Mouse (Mus musculus) kidney, embryonic 16.5 days (tissue): Measurements from ENCODE around the gene Ocrl. TPM values are rescaled to one million over a fixed set of nuclear protein-coding genes. Genes with fewer than 3 reads are reported as not detected.
A peak's percentile ranks its signal among the peaks of the same experiment; 100 is the strongest.

ENCODE experiments used
- ATAC-seq: fragments of 200-750 bp; cut with Nextera tagmentation; 2 replicates; pipeline ENCODE4 v1.8.0; 2017; ENCODE audit warnings: moderate TSS enrichment; ENCODE audit not compliant: low FRiP score, low TSS enrichment
- H3K27ac ChIP-seq: fragments of 300-500 bp; sonication (generic); 2 replicates; pipeline ENCODE4 v1.5.1; 2014; ENCODE audit warnings: low read length
- H3K27me3 ChIP-seq: fragments of 300-500 bp; sonication (generic); 2 replicates; pipeline ENCODE4 v1.6.1; 2014; ENCODE audit warnings: low read length, control low read depth, mixed read lengths; ENCODE audit not compliant: insufficient read depth
- H3K36me3 ChIP-seq: fragments of 300-500 bp; sonication (generic); 2 replicates; pipeline ENCODE4 v1.6.1; 2014; ENCODE audit warnings: low read length, control low read depth, mixed read lengths; ENCODE audit not compliant: insufficient read depth
- H3K4me1 ChIP-seq: fragments of 300-500 bp; sonication (generic); 2 replicates; pipeline ENCODE4 v1.6.1; 2014; ENCODE audit warnings: low read length, control low read depth, mixed read lengths; ENCODE audit not compliant: insufficient read depth
- H3K4me2 ChIP-seq: fragments of 300-500 bp; sonication (generic); replicated peaks from 2 replicates; pipeline ENCODE4 v1.6.1; 2014; ENCODE audit warnings: low read depth, low read length
- H3K4me3 ChIP-seq: fragments of 300-500 bp; sonication (generic); 2 replicates; pipeline ENCODE4 v1.5.1; 2014; ENCODE audit warnings: mild to moderate bottlenecking, low read length
- H3K9ac ChIP-seq: fragments of 300-500 bp; sonication (generic); replicated peaks from 2 replicates; pipeline ENCODE4 v1.6.1; 2014; ENCODE audit warnings: low read length
- H3K9me3 ChIP-seq: fragments of 300-500 bp; sonication (generic); 2 replicates; pipeline ENCODE4 v1.6.1; 2016; ENCODE audit warnings: low read length, control low read depth
- WGBS: fragments of 180-500 bp; shearing (Covaris S2); extraction: QIAGEN DNeasy Blood & Tissue Kit; methylation state at CpG from one replicate; pipeline ENCODE4 v1.1.7; 2014; 5-methylcytosine and 5-hydroxymethylcytosine counted together
- polyA plus RNA-seq: library from polyadenylated mRNA; unstranded; fragments of >200 nt; fragmentation: Nextera tagmentation; extraction: Ambion mirVana; gene quantifications from 2 replicates; pipeline ENCODE4 v1.2.1, GENCODE M21; 2015

Gene Ocrl
- polyA plus RNA-seq, 1 experiment from 2014 or later, result 19.7 TPM

DNA sequence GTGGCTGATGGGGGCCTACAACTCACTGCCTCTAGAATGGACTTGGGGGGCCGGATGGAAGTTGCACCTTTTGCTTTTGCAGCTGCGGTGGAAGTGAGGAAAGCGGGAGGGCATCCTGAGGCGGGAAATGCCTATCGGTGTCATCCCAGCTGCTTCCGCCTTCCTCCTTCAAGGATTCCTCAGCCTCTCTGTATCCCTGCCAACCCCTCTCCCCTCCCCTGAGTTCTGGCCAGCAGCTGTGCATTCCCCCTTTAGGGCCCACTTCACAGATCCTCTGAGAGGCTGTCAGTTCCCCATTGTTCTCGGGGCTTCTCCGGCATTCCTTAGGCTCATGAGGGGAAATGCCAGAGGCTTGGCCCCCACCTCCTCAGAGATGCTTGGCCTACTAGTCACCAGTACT lies 93.9 kb downstream of the Ocrl start:
- no peak overlapping the region for H3K9ac ChIP-seq
- H3K4me1 ChIP-seq, result no peaks in the 10 kb centered on the region
- 60% methylated on average over 8 of the region's 8 CpGs for WGBS
- no peaks in the 10 kb centered on the region for H3K27me3 ChIP-seq
- no peaks in the 10 kb centered on the region for H3K36me3 ChIP-seq
- H3K4me2 ChIP-seq, result no peak overlapping the region
- peak; percentile 59; the same call in 1 of the 2 replicates for ATAC-seq
- H3K27ac ChIP-seq, result no peak overlapping the region
- no peak overlapping the region for H3K4me3 ChIP-seq
- H3K9me3 ChIP-seq, result no peaks in the 10 kb centered on the region

DNA sequence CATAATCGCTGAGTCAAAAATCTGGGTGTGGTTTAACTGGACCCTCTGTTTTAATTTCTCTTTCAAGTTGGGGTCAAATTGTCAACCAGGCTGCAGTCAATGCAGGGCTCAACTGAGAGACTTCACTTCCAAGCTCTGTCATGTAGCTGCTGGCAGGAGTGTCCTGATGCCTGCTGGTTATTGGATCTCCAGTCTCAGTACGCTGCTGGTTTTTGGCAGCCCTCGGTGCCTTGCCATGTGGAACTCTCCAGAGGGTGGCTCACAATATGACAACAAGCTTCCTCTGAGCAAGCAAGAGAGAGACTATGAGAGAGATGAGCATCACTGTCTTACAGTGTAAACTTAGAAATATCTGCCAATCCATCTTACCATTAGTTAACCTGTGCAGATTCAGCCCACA lies 99.5 kb downstream of the Ocrl start:
- Histone ChIP-seq H3K4me2 (no peak overlapping the region), H3K36me3 (no peaks in the 10 kb centered on the region), H3K4me1 (no peaks in the 10 kb centered on the region), H3K4me3 (no peak overlapping the region), H3K27ac (no peak overlapping the region), H3K27me3 (no peaks in the 10 kb centered on the region), H3K9ac (no peak overlapping the region), H3K9me3 (no peaks in the 10 kb centered on the region)
- WGBS, result 85% methylated on average over 3 of the region's 3 CpGs
- ATAC-seq, result no peak

Other genes starting within 250 kb of the Ocrl start
- 22.8 and 24.9 TPM in 2 replicates for gene Smarca1, start 19.4 kb upstream of the Ocrl start, polyA plus RNA-seq
- 6.2 and 7.1 TPM in 2 replicates for gene Apln, start 122.5 kb downstream of the Ocrl start, polyA plus RNA-seq
- gene Xpnpep2, start 196.3 kb downstream of the Ocrl start, polyA plus RNA-seq, result 7.8 and 8.3 TPM in 2 replicates
- 1.7 and 2.0 TPM in 2 replicates for gene Sash3, start 234.0 kb downstream of the Ocrl start, polyA plus RNA-seq